Mouse (Mus musculus) right cerebral cortex, adult 18-20 months (tissue): ENCODE results near the gene Csf2.

Experiments
- DNase-seq: peaks from one replicate; pipeline ENCODE4 v3.0.0; 2022; ENCODE audit warnings: mixed read lengths

Csf2 gene

DNA sequence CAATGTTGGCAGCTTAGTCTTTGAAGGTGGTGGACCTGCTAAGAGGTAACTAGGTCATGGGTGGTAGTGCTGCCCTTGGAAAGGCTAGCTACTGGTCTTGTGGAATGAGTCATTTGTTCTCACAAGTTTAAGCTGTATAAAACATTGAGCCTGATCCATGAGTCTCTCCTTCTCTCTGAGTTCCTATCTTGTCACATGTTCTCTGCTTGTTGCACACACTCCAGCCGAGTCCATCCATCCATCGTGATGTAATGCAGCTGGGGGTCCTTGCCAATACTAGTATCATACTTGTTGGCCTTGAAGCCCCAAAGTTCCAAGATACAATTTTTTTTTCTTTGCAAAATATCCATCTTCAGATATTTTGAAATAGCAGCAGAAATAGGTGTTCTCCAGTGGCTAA, 22.0 kb downstream of the Csf2 start:
- no peak for DNase-seq

DNA sequence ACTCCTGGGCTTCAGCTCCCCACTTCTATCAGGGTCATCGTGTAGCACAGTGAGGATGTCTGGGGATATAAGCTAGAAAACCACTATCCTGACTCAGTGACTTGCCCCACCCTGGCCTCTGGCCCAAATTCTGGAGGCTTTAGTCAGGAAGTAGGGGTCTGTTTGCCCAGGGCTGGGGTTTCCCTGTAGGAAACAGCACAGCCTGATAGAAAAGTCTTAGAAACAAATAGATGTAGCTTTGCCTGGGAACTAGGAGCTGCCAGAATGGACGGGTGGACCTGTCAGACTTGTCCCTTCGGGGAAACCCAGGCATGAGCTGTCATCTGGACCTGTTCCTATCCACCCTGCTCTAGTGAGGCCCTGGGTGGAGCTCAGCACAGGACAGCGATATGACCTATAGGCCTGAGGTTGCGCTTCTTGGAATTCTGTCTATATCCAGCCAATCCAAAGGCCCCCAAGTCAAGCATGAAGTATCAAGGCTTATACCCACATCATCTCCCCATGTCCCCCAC, 24.9 kb downstream of the Csf2 start:
- no peak for DNase-seq

- DNase-seq = no peak
Measured at GRCm38 (mm10) chr11:54223637-54224474, 25.6 kb downstream of the Csf2 start.

DNA sequence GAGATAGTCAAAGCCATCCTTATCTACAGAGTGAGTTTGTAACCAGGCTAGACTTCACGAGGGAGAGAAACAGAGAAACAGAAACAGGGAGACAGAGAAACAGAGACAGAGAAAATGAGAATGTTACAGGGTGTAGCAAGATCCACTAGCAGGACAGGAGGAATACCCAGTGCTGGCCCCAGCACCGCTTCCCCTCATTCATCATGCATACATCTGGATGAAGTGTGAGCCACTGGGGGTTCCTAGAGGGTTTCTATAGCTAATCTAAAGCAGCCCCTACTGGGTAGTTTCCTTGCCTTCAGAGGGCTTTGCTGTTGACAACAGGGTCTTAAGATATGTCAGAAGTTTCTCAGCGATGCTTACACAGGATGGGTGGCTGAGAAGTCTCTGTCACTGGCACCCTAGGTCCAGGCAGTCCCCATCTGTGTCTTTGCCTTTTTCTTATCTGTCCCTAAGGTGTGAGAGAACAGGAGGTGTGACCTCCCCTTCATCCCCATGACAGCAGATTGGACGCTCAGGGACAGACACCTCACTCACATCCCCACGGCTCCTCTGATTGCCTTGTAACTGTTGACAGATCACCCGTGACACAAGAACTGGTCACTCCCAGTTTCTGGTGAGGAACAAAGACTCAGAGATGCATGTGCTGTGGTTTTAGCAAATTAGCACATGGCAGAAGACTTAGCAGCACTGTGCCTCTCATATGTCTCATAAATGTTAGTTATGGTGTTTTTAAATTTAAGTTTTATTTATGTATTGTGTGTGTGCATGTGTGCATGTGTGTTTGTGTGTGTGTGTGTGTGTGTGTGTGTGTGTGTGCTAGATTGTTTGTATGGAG, 29.3 kb downstream of the Csf2 start:
- DNase-seq = no peak

DNA sequence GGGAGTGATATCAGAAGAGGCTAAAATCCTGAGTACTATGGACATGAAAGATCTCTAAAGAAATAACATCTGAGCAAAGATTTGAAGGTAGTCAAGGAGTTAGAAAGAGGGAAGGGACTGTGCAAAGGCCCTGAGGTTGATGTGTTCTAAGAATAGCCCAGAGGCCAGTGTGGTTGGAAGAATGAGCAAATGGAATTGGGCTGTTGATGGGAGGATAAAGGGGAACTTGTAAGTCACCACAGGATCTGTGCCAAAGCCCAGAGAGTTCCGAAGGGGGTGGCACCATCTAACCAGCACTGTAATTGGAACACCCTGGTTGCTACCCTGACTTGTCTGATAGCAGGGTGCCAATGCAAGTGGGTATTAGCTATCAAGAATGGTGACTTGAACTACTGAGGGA, 30.3 kb downstream of the Csf2 start:
- no peak for DNase-seq

DNA sequence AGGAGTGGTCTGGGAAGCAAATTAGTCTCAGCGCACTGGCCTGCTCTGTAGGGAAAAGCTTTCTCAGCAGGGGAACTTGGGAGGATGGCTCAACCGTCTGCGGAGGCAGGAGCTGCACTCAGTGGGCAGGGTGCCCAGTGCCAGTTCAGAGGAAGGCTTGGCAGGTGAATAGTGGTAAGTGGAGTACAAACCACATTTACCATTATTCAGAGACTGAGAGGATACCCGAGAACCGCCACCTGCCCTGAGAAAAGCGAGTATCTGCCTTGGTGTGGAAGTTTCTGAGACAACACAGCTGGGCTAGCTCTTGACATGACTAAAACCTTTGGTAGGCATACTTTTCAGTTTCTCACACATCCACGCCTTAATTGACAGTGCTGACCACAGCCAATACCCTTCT, 32.1 kb downstream of the Csf2 start:
- peak; percentile 11 for DNase-seq

GRCm38 (mm10) chr11:54216091-54216490, 33.4 kb downstream of the Csf2 start:
- DNase-seq = no peak

- peak; percentile 16 for DNase-seq
Measured at GRCm38 (mm10) chr11:54214499-54215443, 34.7 kb downstream of the Csf2 start.

GRCm38 (mm10) chr11:54213631-54214030, 35.8 kb downstream of the Csf2 start:
- no peak for DNase-seq

- no peak for DNase-seq
Measured at GRCm38 (mm10) chr11:54206993-54207392, 42.5 kb downstream of the Csf2 start.

DNA sequence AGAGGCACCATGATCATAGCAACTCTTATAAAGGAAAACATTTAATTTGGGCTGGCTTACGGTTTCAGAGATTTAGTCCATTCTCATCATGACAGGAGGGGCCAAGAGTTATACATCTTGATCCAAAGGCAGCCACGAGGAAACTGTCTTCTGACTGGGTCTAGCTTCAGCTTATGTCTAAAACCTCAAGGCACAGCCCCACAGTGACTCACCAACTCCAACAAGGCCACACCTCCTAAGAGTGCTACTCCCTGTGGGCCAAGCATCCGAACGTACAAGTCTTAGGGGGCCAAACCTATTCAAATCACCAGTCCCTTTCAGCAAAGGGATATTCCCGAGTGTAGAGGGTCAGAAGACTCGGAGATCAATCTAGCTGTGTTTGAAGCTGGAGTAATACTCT, 44.1 kb downstream of the Csf2 start:
- no peak for DNase-seq

DNA sequence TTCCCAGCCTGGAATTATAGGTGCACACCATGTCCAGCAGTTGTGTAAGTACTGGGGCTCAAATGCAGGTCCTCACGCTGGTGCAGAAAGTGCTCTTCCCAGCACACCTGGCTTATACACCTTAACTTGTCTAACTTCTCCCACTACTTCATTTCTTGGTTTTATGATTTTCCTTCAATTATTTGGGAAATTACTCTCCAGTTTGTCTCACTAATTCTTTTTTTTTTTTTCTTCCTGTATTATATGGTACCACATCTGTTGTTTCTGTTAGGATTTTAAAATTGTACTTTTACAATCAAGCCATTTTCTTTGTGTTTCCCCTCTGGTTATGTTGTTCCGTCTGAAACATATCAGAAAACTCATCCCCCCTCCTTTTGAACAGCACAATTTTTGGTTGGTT, 44.7 kb downstream of the Csf2 start:
- no peak for DNase-seq

- DNase-seq = peak; percentile 18
Measured at GRCm38 (mm10) chr11:54203162-54203561, 46.3 kb downstream of the Csf2 start.

DNA sequence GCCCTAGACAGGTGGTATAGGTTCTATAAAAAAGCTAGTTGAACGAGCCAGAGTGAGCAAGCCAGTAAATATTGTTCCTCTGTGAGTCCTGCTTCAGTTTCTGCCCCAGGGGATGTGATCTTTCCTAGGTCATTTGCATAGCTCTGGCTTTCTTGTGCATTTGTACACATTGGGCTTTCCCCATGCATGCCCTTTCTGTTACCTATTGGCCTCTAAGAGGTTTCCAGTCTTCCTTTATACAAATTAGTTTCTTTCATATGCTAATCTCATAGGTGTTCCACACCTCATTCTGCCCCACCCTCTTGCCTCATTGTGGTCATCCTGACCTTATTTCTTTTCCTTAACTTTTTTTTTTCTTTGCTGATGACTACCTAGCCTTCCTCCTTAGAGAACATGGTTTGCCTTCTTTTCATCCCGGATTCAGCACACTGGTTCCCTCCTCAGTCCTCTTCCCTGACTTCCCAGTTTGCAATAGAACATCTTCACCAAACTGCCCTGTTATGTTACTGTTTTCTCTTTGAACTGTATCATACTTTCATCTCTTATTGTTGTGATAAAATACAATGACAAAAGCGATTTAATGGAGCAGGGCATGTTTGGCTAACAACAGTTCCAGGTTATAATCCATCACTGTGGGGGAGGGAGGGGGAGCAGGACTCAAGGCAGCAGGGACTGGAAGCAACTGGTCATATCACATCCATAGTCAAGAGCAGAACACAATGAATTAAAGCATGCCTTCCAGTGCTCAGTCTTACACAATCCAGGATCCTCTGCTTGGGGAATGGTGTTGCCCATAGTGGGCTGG, 47.4 kb downstream of the Csf2 start:
- no peak for DNase-seq

DNA sequence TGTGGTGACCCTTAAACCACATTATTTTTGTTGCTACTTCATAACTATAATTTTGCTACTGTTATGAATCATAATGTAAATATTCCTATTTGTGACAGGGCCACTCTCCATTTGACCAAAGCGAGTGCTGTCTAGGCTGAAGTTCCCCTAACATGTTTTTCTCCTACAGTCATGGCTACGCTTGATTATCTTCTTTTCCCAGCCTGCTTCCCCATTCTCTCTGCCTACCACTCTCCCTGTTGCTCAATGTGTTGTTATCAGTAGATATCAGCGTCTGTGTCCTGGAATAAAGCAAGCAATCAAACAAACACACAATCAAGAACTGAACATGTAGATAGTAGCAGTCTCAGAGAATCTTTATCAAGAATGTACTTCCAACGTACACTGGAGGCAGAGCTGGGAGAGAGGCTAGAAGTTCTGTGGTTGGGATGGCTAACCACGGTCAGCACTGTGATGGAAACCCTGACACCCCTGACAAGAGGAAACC, 48.1 kb downstream of the Csf2 start:
- DNase-seq = no peak
